Mouse (Mus musculus): Measurements from ENCODE around the gene Sbk2. TPM values are rescaled to one million over a fixed set of nuclear protein-coding genes. Genes with fewer than 3 reads are reported as not detected.

Sbk2 gene
- total and polyA plus RNA-seq, 3 experiments = 0.10 to 0.30 TPM; not detected in 1

DNA sequence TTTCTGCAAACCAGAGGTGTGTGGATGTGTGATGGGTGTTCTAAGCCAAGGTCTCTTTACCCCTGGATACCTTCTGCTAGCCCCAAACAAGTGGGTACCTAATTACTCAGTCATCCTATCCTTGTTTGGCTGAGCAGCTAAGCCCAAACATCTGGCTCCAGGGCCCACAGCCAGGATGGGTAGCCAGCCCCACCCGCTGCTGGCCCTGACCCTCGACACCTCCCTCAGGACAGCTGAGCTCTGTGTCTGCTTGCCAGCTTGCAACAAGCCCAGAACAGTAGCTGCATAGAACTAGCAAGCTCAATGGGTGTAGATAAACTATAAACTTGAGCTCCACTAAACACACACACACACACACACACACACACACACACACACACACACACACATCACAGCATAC, 16.4 kb downstream of the Sbk2 start:
- dilution Hi-C loops (cut with MboI; ENCODE audit: extremely low pct_ligation_motif_present, extremely low pct_unique_long_range_greater_than_20kb, low sequenced_read_pairs) = no loop called here
- Histone ChIP-seq H3K27me3 (replicated peaks) (peaks cover 1% of the 10 kb centered on the region), H3K4me3 (replicated peaks in 1 of 3; ENCODE audit: low read depth in 2 of 3, low read length in 2 of 3, poor library complexity in 1 of 3) (no peak overlapping the region), H3K4me1 (ENCODE audit: control insufficient read depth in 1 of 2, insufficient read depth in 2 of 2) (peaks cover 3 to 5% of the 10 kb centered on the region in 2 experiments; a peak in 1 of 4 replicates), H3K9ac (ENCODE audit: insufficient read depth, low read depth) (no peak overlapping the region), H3K79me2 (replicated peaks; ENCODE audit: control insufficient read depth, extremely low read depth, insufficient read depth, poor library complexity, severe bottlenecking) (no peaks in the 10 kb centered on the region), H3K27ac (ENCODE audit: insufficient read depth, low read depth) (no peak overlapping the region), H3K9me3 (replicated peaks; ENCODE audit: low read length) (peaks cover 2% of the 10 kb centered on the region), H3K36me3 (replicated peaks in 1 of 2; ENCODE audit: control insufficient read depth in 1 of 2, insufficient read depth in 1 of 2, low read length in 1 of 2) (peaks cover 0 to 9% of the 10 kb centered on the region in 2 experiments), H3K4me2 (ENCODE audit: insufficient read depth, low read depth, poor library complexity, severe bottlenecking) (no peak overlapping the region)
- DNase-seq (ENCODE audit: extremely low read depth) = no peak
- in situ Hi-C loops (cut with MboI; ENCODE audit: low pct_ligation_motif_present, low pct_unique_long_range_greater_than_20kb, low sequenced_read_pairs) = loop anchor here (10.0 kb wide), 1 partner anchor 383 kb away; no protein-coding TSS in a partner anchor
- no peak for TF ChIP-seq USF1 (IDR thresholded peaks at IDR 0.05; ENCODE audit: low read depth, low read length)
- TF ChIP-seq MYC (IDR thresholded peaks at IDR 0.05; ENCODE audit: low read depth, low read length) = no peak
- no peak for TF ChIP-seq ZNF384 (IDR thresholded peaks at IDR 0.05; ENCODE audit: low read depth, low read length)
- no peak for TF ChIP-seq RAD21 (IDR thresholded peaks at IDR 0.05; ENCODE audit: low read depth, low read length)
- no peak for TF ChIP-seq E2F4 (IDR thresholded peaks at IDR 0.05; ENCODE audit: insufficient replicate concordance, low read depth, low read length)
- no peak for TF ChIP-seq TBP (conservative IDR thresholded peaks at IDR 0.05; ENCODE audit: low read depth, low read length)
- TF ChIP-seq MAX (IDR thresholded peaks at IDR 0.05; ENCODE audit: low read length) = no peak
- TF ChIP-seq KAT2A (IDR thresholded peaks at IDR 0.05; ENCODE audit: insufficient replicate concordance, low read length) = no peak
- no peak for TF ChIP-seq JUN (IDR thresholded peaks at IDR 0.05; ENCODE audit: insufficient read depth, low read depth, low read length)
- TF ChIP-seq CTCF (conservative IDR thresholded peaks at IDR 0.05 in 1 of 2, IDR thresholded peaks at IDR 0.05 in 1 of 2; ENCODE audit: low read depth in 2 of 2, low read length in 2 of 2) = no peak
- no peak for TF ChIP-seq SIN3A (IDR thresholded peaks at IDR 0.05; ENCODE audit: low read length)
- no peak for TF ChIP-seq SMC3 (IDR thresholded peaks at IDR 0.05; ENCODE audit: low read depth, low read length)
- no peak for TF ChIP-seq POLR2A (IDR thresholded peaks at IDR 0.05; ENCODE audit: low read depth, low read length)
- TF ChIP-seq UBTF (IDR thresholded peaks at IDR 0.05; ENCODE audit: low read depth, low read length) = no peak

GRCm38 (mm10) chr7:4943223-4943815, 20.9 kb downstream of the Sbk2 start:
- dilution Hi-C loops (cut with MboI; ENCODE audit: extremely low pct_ligation_motif_present, extremely low pct_unique_long_range_greater_than_20kb, low sequenced_read_pairs) (no loop called here), in situ Hi-C loops (cut with MboI; ENCODE audit: low pct_ligation_motif_present, low pct_unique_long_range_greater_than_20kb, low sequenced_read_pairs) (loop anchor here (5.0 to 10.0 kb wide), 2 partner anchors 109 to 379 kb away; partner anchors contain the start of gene Zfp580)
- Histone ChIP-seq H3K4me2 (ENCODE audit: insufficient read depth, low read depth, poor library complexity, severe bottlenecking) (peak overlapping the region; percentile 42), H3K79me2 (replicated peaks; ENCODE audit: control insufficient read depth, extremely low read depth, insufficient read depth, poor library complexity, severe bottlenecking) (no peaks in the 10 kb centered on the region), H3K27ac (ENCODE audit: insufficient read depth, low read depth) (no peak overlapping the region), H3K4me3 (replicated peaks in 1 of 3; ENCODE audit: low read depth in 2 of 3, low read length in 2 of 3, poor library complexity in 1 of 3) (peak overlapping the region; percentile 11 to 41 (median 33)), H3K36me3 (replicated peaks in 1 of 2; ENCODE audit: control insufficient read depth in 1 of 2, insufficient read depth in 1 of 2, low read length in 1 of 2) (peaks cover 0 to 11% of the 10 kb centered on the region in 2 experiments), H3K9ac (ENCODE audit: insufficient read depth, low read depth) (peak overlapping the region; percentile 7; the same call in 1 of the 2 replicates), H3K27me3 (replicated peaks) (peaks cover 1% of the 10 kb centered on the region), H3K4me1 (ENCODE audit: control insufficient read depth in 1 of 2, insufficient read depth in 2 of 2) (peaks cover 3 to 10% of the 10 kb centered on the region in 2 experiments; a peak in 3 of 4 replicates), H3K9me3 (replicated peaks; ENCODE audit: low read length) (no peaks in the 10 kb centered on the region)
- DNase-seq (ENCODE audit: extremely low read depth) = peak; percentile 95
- TF ChIP-seq GABPA (IDR thresholded peaks at IDR 0.05; ENCODE audit: insufficient replicate concordance, low read depth, low read length) (no peak), USF2 (conservative IDR thresholded peaks at IDR 0.05; ENCODE audit: low read depth, low read length) (no peak), MYC (IDR thresholded peaks at IDR 0.05; ENCODE audit: low read depth, low read length) (0 out of 2 replicates have a peak, but pooled peaks have one; percentile 46), SIN3A (IDR thresholded peaks at IDR 0.05; ENCODE audit: low read length) (no peak; the same call in 1 of the 2 replicates), USF1 (IDR thresholded peaks at IDR 0.05; ENCODE audit: low read depth, low read length) (no peak), POLR2A (IDR thresholded peaks at IDR 0.05; ENCODE audit: low read depth, low read length) (0 out of 2 replicates have a peak, but pooled peaks have one; percentile 22), CHD2 (IDR thresholded peaks at IDR 0.05; ENCODE audit: low read length) (peak; percentile 99), MEF2A (IDR thresholded peaks at IDR 0.05; ENCODE audit: borderline replicate concordance, low read depth, low read length) (peak; percentile 44), MAZ (IDR thresholded peaks at IDR 0.05; ENCODE audit: low read depth, low read length) (peak; percentile 81), UBTF (IDR thresholded peaks at IDR 0.05; ENCODE audit: low read depth, low read length) (no peak), ZKSCAN1 (IDR thresholded peaks at IDR 0.05; ENCODE audit: borderline replicate concordance, low read depth, low read length) (no peak), MAX (IDR thresholded peaks at IDR 0.05; ENCODE audit: low read length) (0 out of 2 replicates have a peak, but pooled peaks have one; percentile 45), EP300 (IDR thresholded peaks at IDR 0.05; ENCODE audit: low read length) (no peak), KAT2A (IDR thresholded peaks at IDR 0.05; ENCODE audit: insufficient replicate concordance, low read length) (no peak), ETS1 (conservative IDR thresholded peaks at IDR 0.05; ENCODE audit: low read depth, low read length) (no peak; the same call in 1 of the 2 replicates), IRF4 (IDR thresholded peaks at IDR 0.05; ENCODE audit: low read depth, low read length) (peak; percentile 47; the same call in 1 of the 2 replicates), NELFE (IDR thresholded peaks at IDR 0.05; ENCODE audit: low read depth, low read length) (peak; percentile 33; the same call in 1 of the 2 replicates), CTCF (conservative IDR thresholded peaks at IDR 0.05 in 1 of 2, IDR thresholded peaks at IDR 0.05 in 1 of 2; ENCODE audit: low read depth in 2 of 2, low read length in 2 of 2) (peak; percentile 54 to 96), CHD1 (IDR thresholded peaks at IDR 0.05; ENCODE audit: low read depth, low read length) (no peak), RCOR1 (conservative IDR thresholded peaks at IDR 0.05; ENCODE audit: low read depth, low read length) (no peak), TCF12 (IDR thresholded peaks at IDR 0.05; ENCODE audit: low read depth, low read length) (0 out of 2 replicates have a peak, but pooled peaks have one; percentile 22), ZC3H11A (IDR thresholded peaks at IDR 0.05; ENCODE audit: low read depth, low read length) (0 out of 2 replicates have a peak, but pooled peaks have one; percentile 29), TBP (conservative IDR thresholded peaks at IDR 0.05; ENCODE audit: low read depth, low read length) (no peak), PAX5 (IDR thresholded peaks at IDR 0.05; ENCODE audit: low read length) (no peak)
